ENCODE assay signal across 12 mouse cellular contexts in genomic region chr8:123966896-123967295, GRCm38 (mm10). TPM values are rescaled to one million over a fixed set of nuclear protein-coding genes. Genes with fewer than 3 reads are reported as not detected.
A peak's percentile ranks its signal among the peaks of the same experiment; 100 is the strongest.
DNase-seq lines count a peak whose midpoint lies in the region; ATAC-seq and TF ChIP-seq lines count a peak whose summit lies in the region.
"Had no signal": no experiment of that assay in that cellular context is flagged by ENCODE, and none has a peak within 500 bp of the region (broad histone marks: within the 10 kb centered on the region; RNA-seq: fewer than 3 reads in every experiment).

No protein-coding gene starts in this region.

- no peak overlapping the region for H3K4me3 ChIP-seq in embryonic facial prominence, embryonic 11.5 days (ENCODE audit: low read depth, low read length)
- no peak overlapping the region for H3K4me3 ChIP-seq in embryonic facial prominence, embryonic 10.5 days
- H3K4me3 ChIP-seq in left cerebral cortex, adult 2 months, result no peak overlapping the region
- H3K4me3 ChIP-seq in E14TG2a.4 (replicated peaks; ENCODE audit: low read length), result no peak overlapping the region
- H3K4me3 ChIP-seq: hindbrain, embryonic 15.5 days had no signal

- intact Hi-C loops in left cerebral cortex, adult 2 months (cut with DNase I), result no loop called here
- intact Hi-C loops in left cerebral cortex, postnatal 10 days (cut with DNase I), result no loop called here

- H3K27me3 ChIP-seq in embryonic facial prominence, embryonic 11.5 days (ENCODE audit: control insufficient read depth, insufficient read depth, low read length), result no peaks in the 10 kb centered on the region
- no peaks in the 10 kb centered on the region for H3K27me3 ChIP-seq in embryonic facial prominence, embryonic 10.5 days (replicated peaks; ENCODE audit: low read depth, poor library complexity, severe bottlenecking)
- H3K27me3 ChIP-seq in E14TG2a.4 (ENCODE audit: insufficient read depth, low read length), result no peaks in the 10 kb centered on the region
- H3K27me3 ChIP-seq: hindbrain, embryonic 15.5 days had no signal

- H3K9ac ChIP-seq in embryonic facial prominence, embryonic 11.5 days (replicated peaks; ENCODE audit: low read length), result no peak overlapping the region
- H3K9ac ChIP-seq: hindbrain, embryonic 15.5 days had no signal

- ATAC-seq in embryonic facial prominence, embryonic 11.5 days (replicated peaks; ENCODE audit: insufficient number of reproducible peaks, low FRiP score, low TSS enrichment, low read depth), result no peak
- peak; percentile 53; the same call in 1 of the 2 replicates for ATAC-seq in granulocyte monocyte progenitor cell, adult 5-6 weeks (replicated peaks; ENCODE audit: poor library complexity, severe bottlenecking)
- no peak for ATAC-seq in frontal cortex, adult (ENCODE audit: low TSS enrichment)

- WGBS in embryonic facial prominence, embryonic 11.5 days, result 75% methylated on average over 2 of the region's 2 CpGs
- 71% methylated on average over 2 of the region's 2 CpGs for WGBS in embryonic facial prominence, embryonic 10.5 days

- DNase-seq in embryonic facial prominence, embryonic 11.5 days (ENCODE audit: low spot score), result peak; percentile 62
- DNase-seq in embryonic facial prominence, embryonic 10.5 days (ENCODE audit: low spot score), result no peak
- DNase-seq in left cerebral cortex, adult 2 months (ENCODE audit: extremely low spot score in 1 of 2, low spot score in 2 of 2), result no peak
- DNase-seq in left cerebral cortex, postnatal 10 days (ENCODE audit: extremely low spot score in 1 of 2, low spot score in 2 of 2), result no peak
- no peak for DNase-seq in testis, postnatal 10 days (ENCODE audit: low spot score)
- DNase-seq: kidney, postnatal 4 days; lung, adult 2 months; thymus, postnatal 25 days had no signal

- TF ChIP-seq CTCF in left cerebral cortex, adult 2 months (IDR thresholded peaks at IDR 0.05), result peak; percentile 48
- peak; percentile 50 for TF ChIP-seq CTCF in E14TG2a.4 (conservative IDR thresholded peaks at IDR 0.05; ENCODE audit: low read length)

- H3K9me3 ChIP-seq in embryonic facial prominence, embryonic 11.5 days (replicated peaks; ENCODE audit: control insufficient read depth, low read length), result no peaks in the 10 kb centered on the region
- no peaks in the 10 kb centered on the region for H3K9me3 ChIP-seq in embryonic facial prominence, embryonic 10.5 days
- H3K9me3 ChIP-seq in E14TG2a.4 (ENCODE audit: low read length), result no peaks in the 10 kb centered on the region
- H3K9me3 ChIP-seq: hindbrain, embryonic 15.5 days had no signal

- no peaks in the 10 kb centered on the region; the same call in 1 of the 2 replicates for H3K36me3 ChIP-seq in embryonic facial prominence, embryonic 11.5 days (replicated peaks; ENCODE audit: control insufficient read depth, insufficient read depth, low read depth, low read length)
- H3K36me3 ChIP-seq in embryonic facial prominence, embryonic 10.5 days (replicated peaks), result peaks cover 41% of the 10 kb centered on the region
- peaks cover 47% of the 10 kb centered on the region for H3K36me3 ChIP-seq in E14TG2a.4 (ENCODE audit: insufficient read depth, low read length)

- no peak overlapping the region for H3K27ac ChIP-seq in embryonic facial prominence, embryonic 11.5 days (replicated peaks; ENCODE audit: low read depth, low read length)
- no peak overlapping the region for H3K27ac ChIP-seq in embryonic facial prominence, embryonic 10.5 days (replicated peaks)
- no peak overlapping the region for H3K27ac ChIP-seq in left cerebral cortex, adult 2 months
- H3K27ac ChIP-seq: hindbrain, embryonic 15.5 days had no signal

- H3K4me1 ChIP-seq in embryonic facial prominence, embryonic 11.5 days (ENCODE audit: control insufficient read depth, insufficient read depth, low read length), result no peaks in the 10 kb centered on the region
- no peaks in the 10 kb centered on the region for H3K4me1 ChIP-seq in embryonic facial prominence, embryonic 10.5 days
- H3K4me1 ChIP-seq in E14TG2a.4 (replicated peaks; ENCODE audit: low read depth, low read length), result 0 out of 2 replicates have a peak, but pooled peaks cover 9% of the 10 kb centered on the region
- H3K4me1 ChIP-seq: hindbrain, embryonic 15.5 days had no signal

- no peak overlapping the region for H3K4me2 ChIP-seq in embryonic facial prominence, embryonic 11.5 days (ENCODE audit: low read depth, low read length)
- H3K4me2 ChIP-seq: hindbrain, embryonic 15.5 days had no signal

RNA-seq across cellular contexts. Expression of gene Abcb10, which starts 16.0 kb away (rescaled TPM):
- 18.8 TPM in 2 replicates for polyA plus RNA-seq in embryonic facial prominence, embryonic 11.5 days (2014; fragmentation: Nextera tagmentation; extraction: Ambion mirVana)
- polyA plus RNA-seq in embryonic facial prominence, embryonic 10.5 days (2016; fragmentation: Nextera tagmentation; extraction: Ambion mirVana), result 17.3 and 19.2 TPM in 2 replicates
- total RNA-seq in left cerebral cortex, adult 2 months (2021), result 10 to 100 TPM; 16.3 to 16.5 TPM
- 10 to 100 TPM; 16.4 to 20.0 TPM for total RNA-seq in left cerebral cortex, postnatal 10 days (2021)
- 20.8 and 24.6 TPM in 2 replicates for total RNA-seq in granulocyte monocyte progenitor cell, adult 5-6 weeks (2014; fragmentation: Nextera tagmentation)
- total RNA-seq in granulocyte monocyte progenitor cell, adult 5-6 weeks (2017), result 24.1 TPM in 2 replicates

RNA-seq across cellular contexts. Expression of gene Nup133, which starts 17.8 kb away (rescaled TPM):
- 55.2 and 63.0 TPM in 2 replicates for polyA plus RNA-seq in embryonic facial prominence, embryonic 11.5 days (2014; fragmentation: Nextera tagmentation; extraction: Ambion mirVana)
- polyA plus RNA-seq in embryonic facial prominence, embryonic 10.5 days (2016; fragmentation: Nextera tagmentation; extraction: Ambion mirVana), result 54.2 and 60.6 TPM in 2 replicates
- 10 to 100 TPM; 22.6 to 25.6 TPM for total RNA-seq in left cerebral cortex, adult 2 months (2021)
- 10 to 100 TPM; 24.8 to 25.4 TPM for total RNA-seq in left cerebral cortex, postnatal 10 days (2021)
- total RNA-seq in granulocyte monocyte progenitor cell, adult 5-6 weeks (2014; fragmentation: Nextera tagmentation), result 25.5 and 33.3 TPM in 2 replicates
- 26.7 and 26.8 TPM in 2 replicates for total RNA-seq in granulocyte monocyte progenitor cell, adult 5-6 weeks (2017)

RNA-seq across cellular contexts. Expression of gene Taf5l, which starts 54.3 kb away (rescaled TPM):
- 45.1 TPM in 2 replicates for polyA plus RNA-seq in embryonic facial prominence, embryonic 11.5 days (2014; fragmentation: Nextera tagmentation; extraction: Ambion mirVana)
- polyA plus RNA-seq in embryonic facial prominence, embryonic 10.5 days (2016; fragmentation: Nextera tagmentation; extraction: Ambion mirVana), result 46.4 and 46.7 TPM in 2 replicates
- total RNA-seq in left cerebral cortex, adult 2 months (2021), result 10 to 100 TPM; 22.8 to 24.2 TPM
- 10 to 100 TPM; 23.7 to 25.2 TPM for total RNA-seq in left cerebral cortex, postnatal 10 days (2021)
- 27.9 and 36.4 TPM in 2 replicates for total RNA-seq in granulocyte monocyte progenitor cell, adult 5-6 weeks (2014; fragmentation: Nextera tagmentation)
- total RNA-seq in granulocyte monocyte progenitor cell, adult 5-6 weeks (2017), result 33.9 and 37.4 TPM in 2 replicates

RNA-seq across cellular contexts. Expression of gene Urb2, which starts 54.4 kb away (rescaled TPM):
- 6.7 and 7.2 TPM in 2 replicates for polyA plus RNA-seq in embryonic facial prominence, embryonic 11.5 days (2014; fragmentation: Nextera tagmentation; extraction: Ambion mirVana)
- polyA plus RNA-seq in embryonic facial prominence, embryonic 10.5 days (2016; fragmentation: Nextera tagmentation; extraction: Ambion mirVana), result 8.4 and 9.3 TPM in 2 replicates
- total RNA-seq in left cerebral cortex, adult 2 months (2021), result 10 to 100 TPM; 11.4 to 13.0 TPM
- 10 to 100 TPM; 11.3 to 11.5 TPM for total RNA-seq in left cerebral cortex, postnatal 10 days (2021)
- total RNA-seq in granulocyte monocyte progenitor cell, adult 5-6 weeks (2014; fragmentation: Nextera tagmentation), result 27.8 and 29.2 TPM in 2 replicates
- total RNA-seq in granulocyte monocyte progenitor cell, adult 5-6 weeks (2017), result 23.6 and 27.2 TPM in 2 replicates
